Mouse (Mus musculus) thymus, adult 18-20 months (tissue): ENCODE results near the gene Pgp.

Source experiments
- DNase-seq, 2 experiments: peaks; one replicate each; pipeline ENCODE4 v3.0.0; 2022; ENCODE audit warnings: mixed read lengths in 2 of 2

Pgp gene

GRCm38 (mm10) chr17:24461580-24461979 is 8.6 kb upstream of the Pgp start:
- no peak for DNase-seq

DNA sequence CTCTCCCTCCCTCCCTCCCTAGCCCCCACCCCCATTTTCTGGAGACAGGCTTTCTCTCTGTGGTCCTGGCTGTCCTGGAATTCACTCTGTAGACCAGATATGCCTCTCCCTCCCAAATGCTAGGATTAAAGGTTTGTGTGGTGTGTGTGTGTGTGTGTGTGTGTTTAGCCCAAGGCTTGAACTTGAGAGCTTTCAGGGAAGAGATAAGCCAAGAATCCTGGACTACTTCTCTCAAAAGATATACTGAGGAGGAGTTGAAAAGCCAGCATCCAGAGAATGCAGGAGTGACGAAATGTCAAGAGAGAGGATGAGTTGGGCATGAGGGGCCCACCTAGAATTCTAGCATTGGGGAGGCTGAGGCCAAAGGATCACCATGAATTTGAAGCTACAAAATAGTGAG is 7.3 kb upstream of the Pgp start:
- DNase-seq: no peak

DNA sequence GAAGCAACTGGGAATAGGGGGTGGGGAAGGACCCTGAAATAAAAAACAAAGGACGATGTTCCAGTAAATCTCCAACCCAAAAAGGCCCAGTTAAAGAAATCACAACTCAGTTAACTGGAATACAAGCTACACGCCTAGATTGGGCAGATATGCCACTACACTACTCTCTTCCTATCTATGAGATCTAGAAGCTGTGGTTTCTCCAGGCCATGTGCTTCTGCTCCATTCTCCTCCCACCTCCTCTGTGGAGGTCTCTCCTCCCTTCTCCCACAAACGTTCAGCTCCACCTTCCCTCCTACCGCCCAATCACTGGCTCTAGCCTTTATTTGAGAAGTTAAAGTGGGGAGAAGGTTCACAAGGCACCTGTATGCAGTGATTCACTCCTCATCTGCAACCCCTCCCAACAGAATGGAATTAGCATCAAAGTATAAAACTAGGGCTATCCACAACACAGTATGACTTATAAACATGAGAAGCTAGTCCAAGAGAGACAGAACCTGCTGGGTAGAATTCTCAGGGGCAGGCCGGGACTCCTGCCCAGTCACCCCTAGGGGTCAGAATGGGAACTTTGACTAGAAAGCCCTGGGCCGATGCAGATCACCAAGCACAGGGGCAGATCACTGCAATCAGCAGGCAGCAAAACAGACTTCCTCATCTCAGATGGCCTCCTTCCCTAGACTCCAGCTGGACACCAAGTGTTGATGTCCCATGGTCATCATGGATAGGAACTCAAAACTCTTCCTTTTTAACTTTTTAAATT is 6.6 kb upstream of the Pgp start:
- peak in 1 of 2 experiments; percentile 3 for DNase-seq

DNA sequence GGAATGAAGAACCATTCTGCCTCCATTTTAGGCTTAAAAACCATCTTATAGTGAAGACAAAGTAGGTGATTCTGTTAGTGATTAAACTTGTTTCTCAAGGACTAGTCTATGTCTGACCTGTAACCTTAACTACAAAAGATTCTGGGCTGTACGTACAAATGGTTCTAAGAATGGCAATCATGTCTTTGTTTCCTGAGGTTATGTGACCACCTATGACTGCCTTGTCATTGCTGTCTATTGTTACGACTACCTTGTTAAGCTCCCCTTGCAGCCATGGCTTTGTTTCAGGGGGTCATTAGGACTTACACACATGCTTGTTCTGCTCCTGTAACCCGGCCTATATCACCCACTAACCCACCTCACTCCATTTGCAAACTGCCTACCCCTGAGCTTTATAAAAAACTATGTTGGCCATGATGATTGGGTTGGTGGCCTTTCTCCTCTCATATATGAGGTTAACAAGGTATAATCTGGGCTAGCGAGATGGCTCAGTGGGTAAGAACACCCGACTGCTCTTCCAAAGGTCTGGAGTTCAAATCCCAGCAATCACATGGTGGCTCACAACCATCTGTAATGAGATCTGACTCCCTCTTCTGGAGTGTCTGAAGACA is 1.5 kb upstream of the Pgp start:
- DNase-seq: no peak

GRCm38 (mm10) chr17:24469336-24469909 is 769 bp upstream of the Pgp start:
- DNase-seq: no peak

- DNase-seq: peak in 1 of 2 experiments; percentile 29
Observed at GRCm38 (mm10) chr17:24470701-24471527, 722 bp downstream of the Pgp start.

DNA sequence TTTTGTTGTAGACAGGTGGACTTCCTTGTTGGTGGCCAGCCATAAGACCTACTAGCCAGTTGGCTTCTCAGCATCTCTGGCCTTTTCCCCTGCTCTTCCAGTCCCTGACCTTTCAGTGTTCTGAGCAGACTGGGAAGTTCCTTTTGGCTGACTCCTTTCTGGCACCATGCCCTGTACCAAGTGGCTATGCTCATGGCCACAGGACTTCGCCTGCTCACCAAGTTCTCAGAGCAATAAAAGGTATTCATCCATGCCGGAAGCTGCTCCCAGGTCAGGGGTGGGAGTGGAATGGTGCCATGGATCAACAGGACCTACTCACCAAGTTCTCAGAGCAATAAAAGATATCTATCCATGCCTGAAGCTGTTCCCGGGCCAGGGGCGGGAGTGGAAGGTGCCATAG is 2.3 kb downstream of the Pgp start:
- no peak for DNase-seq

- no peak for DNase-seq
Observed at GRCm38 (mm10) chr17:24473612-24474275, 3.6 kb downstream of the Pgp start, which contains the start of gene Bricd5. Gene Bricd5, plus strand, starts transcription at chr17:24473884.

DNA sequence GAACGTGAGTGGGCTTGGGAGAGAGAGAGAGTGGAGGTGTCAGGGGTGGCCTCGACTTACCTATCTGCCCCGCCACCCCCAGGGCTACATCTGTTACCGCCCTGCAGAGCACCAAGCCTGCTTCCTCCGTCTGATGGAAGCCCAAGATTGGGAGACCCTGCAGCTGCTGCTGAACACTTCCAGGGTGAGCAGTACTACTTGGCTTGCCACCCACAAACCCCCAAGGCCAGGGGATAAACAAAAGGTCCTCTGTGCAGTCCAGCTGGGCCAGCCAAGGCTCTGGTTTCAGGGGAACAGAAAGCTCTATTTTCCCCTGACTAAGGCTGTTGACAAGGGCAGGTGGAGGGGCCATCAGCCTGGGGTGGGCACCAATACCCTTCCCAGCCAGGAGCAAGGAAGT is 4.4 kb downstream of the Pgp start:
- DNase-seq: no peak

GRCm38 (mm10) chr17:24475586-24475985 is 5.4 kb downstream of the Pgp start:
- no peak for DNase-seq

DNA sequence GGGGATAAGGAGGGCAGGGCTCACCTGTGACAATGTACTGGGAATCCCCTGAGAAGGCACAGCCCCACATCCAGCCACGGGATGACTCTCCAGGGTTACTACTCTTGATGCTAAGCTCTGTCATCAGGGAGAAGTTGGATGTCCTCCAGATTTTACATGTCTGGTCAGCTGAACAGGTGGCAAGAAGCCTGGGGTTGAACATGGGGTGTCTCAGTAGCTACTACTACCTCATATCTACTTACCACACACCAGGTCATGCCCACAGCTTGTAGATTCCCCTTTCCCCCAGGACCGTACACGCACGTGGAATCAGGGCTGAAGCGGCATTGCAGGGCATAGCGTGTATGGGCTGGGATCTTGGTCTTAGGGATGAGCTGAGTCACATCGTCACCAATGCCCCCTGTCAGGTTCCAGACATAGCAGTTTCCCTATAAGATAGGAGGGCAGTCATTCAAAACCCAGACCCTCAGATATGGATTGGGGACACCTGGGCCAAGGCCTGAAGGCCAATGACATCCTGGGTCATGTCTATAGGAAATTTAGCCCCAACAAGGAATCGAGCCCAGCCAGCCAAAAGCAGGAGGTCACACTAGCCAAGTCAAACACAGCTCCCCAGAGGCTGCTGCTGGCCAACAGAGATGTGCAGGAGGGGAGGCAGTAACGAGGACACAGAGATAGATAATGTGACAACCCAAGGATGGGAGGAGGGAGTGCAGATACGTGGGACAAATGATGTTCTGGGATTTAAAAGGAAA is 6.0 kb downstream of the Pgp start:
- no peak for DNase-seq

- no peak for DNase-seq
Observed at GRCm38 (mm10) chr17:24477053-24477984, 7.1 kb downstream of the Pgp start.

DNA sequence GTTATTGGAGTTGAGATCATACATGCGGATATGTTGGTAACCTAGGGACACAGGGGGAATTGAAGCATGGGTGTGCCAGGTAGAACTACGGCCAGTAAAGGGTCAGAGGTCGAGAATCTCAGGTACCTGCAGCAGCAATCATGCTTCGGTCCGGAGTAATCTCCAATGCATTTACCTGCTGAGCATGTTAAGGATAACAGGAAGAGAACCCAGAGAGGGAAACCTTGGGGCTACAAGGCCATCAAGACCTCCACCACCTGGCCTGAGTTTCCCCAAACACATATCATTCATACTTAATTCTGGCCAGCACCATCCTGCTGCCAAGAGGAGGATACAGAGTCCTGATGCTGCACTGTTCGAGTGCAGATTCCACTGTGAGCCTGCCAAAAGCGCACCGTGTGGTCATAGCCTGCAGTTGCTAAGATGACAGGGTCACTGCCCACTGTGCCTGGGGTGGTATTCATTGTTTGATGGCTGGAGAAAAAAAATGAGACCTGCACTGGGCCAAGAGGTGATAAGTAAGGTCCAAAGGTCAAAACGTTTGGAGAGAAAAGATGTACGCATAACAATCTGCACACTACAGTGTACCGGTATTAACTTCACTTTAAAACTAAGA is 7.9 kb downstream of the Pgp start:
- DNase-seq: no peak

DNA sequence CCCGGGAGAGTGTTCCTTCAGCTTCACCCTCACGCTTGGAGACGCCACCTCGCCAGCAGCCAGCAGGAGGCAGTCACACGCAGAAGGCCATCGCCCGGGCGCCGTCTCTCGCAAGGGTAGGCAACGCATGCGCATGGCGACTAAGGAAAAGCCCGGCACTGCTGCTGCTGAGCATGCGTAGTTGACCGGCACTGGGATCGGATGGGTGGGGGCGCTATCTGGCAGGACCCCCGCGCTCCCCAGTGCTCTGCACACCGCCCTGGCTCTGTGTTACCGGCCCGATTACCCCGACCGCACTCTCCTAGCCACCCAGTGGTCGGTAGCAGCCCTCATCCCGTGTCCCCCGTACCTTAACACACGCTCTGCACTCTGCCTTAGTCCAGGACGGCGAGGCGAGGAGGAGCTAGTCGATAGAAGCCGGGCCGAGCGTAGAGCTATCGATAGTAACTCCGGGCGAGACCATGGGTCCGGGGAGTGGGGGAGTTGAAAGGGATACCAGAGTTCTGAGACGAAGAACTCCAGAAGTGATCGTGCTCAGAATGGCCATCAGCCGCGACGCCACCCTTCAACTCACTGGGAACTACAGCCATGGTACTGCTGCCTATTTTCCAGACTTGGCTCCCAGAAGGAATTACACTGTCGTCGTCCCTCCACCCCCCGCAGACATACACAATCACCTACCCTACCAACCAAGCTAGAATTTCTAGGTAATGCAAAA is 8.6 kb downstream of the Pgp start, which contains the start of gene Mlst8:
TSS of gene Mlst8 (minus strand) at position 416 of the 718 bp plus-strand sequence.
- peak; percentile 91 to 92 for DNase-seq

GRCm38 (mm10) chr17:24479431-24479830 is 9.2 kb downstream of the Pgp start:
- DNase-seq: no peak

DNA sequence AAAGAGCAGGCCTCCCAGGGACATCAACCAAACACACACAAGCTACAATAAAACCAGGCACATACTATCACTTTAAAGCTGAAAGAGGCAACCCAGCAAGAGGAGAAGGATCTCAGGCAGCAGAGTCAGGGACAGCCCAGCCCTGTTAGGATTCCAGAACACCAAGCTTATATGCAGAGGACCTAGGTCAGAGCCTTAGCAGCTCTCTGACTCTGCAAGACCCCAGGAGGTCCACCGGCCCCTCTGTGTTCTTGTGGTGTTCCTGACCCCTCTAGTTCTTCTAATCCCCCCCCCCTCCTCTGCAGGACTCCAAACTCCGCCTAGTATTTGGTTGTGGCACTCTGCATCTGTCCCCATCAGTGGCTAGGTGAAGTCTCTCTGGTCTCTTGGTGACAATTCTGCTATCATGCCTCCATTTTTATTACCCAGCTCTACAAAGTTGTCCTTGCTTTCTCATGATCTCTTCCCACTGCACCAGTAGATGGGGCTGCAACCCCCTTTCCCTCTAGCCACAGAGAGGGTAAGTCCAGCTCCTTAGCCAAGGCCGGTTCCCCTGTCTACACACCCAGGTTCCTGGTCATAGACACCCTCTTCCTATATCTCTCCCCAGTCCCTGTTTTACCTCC is 10.1 kb downstream of the Pgp start:
- DNase-seq: no peak

DNA sequence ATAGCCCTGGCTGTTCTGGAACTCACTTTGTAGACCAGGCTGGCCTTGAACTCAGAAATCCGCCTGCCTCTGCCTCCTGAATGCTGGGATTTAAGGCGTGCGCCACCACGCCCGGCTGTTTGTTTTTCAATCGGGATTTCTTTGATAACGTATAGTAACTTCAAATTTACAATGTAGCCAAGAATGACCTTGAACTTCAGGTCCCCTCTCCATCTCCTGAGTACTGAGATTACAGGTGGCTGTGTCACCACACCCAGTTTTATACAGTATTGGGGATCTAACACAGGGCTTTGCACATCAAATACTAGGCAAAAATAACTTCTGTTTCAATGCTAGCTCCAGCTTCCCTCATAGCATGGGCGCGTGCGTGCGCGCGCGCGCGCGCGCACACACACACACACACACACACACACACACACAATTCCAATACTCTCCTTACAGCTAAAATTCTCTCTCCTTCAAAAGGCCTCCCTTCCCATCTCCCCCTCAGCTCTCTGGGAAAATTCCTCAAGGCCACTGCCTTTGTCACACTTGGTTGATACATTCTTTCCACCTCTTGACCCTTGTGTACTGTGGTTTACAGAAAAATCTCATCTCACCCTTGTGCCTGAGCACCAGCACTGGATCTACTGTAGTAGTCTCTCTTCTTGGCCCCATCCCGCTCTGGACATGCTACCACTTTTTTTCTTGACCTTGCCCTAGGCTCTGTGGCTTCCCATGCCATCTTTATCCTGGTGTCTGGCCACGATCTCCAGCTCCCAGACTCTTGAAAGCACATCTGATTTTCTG is 11.0 kb downstream of the Pgp start:
- DNase-seq: no peak

DNA sequence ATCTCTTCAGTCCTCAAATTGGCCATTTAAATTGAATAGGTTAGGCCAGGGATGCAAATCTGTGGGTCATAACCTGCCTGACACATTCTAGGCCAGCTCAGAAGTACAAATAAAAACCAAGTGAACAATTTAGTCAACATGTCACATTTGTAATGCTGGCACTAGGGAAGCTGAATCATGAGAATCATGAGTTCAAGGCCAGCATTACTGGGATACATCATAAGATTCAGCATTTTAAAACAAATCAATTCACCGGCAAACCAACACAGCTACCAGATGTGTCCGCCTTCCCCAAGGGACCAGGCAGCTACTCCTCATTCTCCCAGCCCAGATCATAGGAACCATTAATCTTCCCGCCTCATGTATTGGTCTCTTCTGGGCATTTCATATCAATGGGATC is 13.3 kb downstream of the Pgp start:
- no peak for DNase-seq
